In the genomic region with DNA sequence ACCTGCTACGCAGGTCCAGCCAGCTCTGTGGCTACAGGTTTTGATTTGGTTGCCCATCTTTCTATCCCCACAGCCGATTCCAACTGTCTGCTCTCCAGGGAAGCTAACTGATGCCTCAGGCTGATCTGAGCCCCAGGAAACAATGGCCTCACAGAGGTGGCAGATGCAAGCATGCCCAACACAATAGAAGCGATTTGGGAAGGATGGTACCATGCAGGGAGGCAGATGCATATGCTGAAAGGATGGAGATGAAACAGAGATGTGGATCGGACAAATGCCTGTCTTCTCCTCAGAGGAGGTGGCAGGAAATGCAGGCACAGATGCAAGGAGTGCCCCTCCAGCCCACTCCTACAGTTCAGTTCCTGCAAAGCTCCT, we compare ENCODE assay signal across 11 mouse cellular contexts. TPM values are rescaled to one million over a fixed set of nuclear protein-coding genes. Genes with fewer than 3 reads are reported as not detected.
A peak's percentile ranks its signal among the peaks of the same experiment; 100 is the strongest.
DNase-seq lines count a peak whose midpoint lies in the region; ATAC-seq and TF ChIP-seq lines count a peak whose summit lies in the region.
"Had no signal": no experiment of that assay in that cellular context is flagged by ENCODE, and none has a peak within 500 bp of the region (broad histone marks: within the 10 kb centered on the region; RNA-seq: fewer than 3 reads in every experiment).

No protein-coding gene starts in this region.

- peak overlapping the region; percentile 55 for H3K9ac ChIP-seq in hindbrain, embryonic 16.5 days (ENCODE audit: low read depth, low read length)

- no peaks in the 10 kb centered on the region for H3K36me3 ChIP-seq in embryonic facial prominence, embryonic 10.5 days (replicated peaks)
- no peaks in the 10 kb centered on the region for H3K36me3 ChIP-seq in hindbrain, embryonic 16.5 days (ENCODE audit: control insufficient read depth, insufficient read depth, low read length)
- no peaks in the 10 kb centered on the region for H3K36me3 ChIP-seq in limb, embryonic 10.5 days
- H3K36me3 ChIP-seq: G1E had no signal

- no peak for TF ChIP-seq POLR2A in olfactory bulb, adult 2 months (IDR thresholded peaks at IDR 0.05; ENCODE audit: insufficient read depth, low read depth, low read length)

- intact Hi-C loops in gastrocnemius, postnatal 36 days (cut with DNase I) = no loop called here

- TF ChIP-seq CTCF in olfactory bulb, adult 2 months (IDR thresholded peaks at IDR 0.05; ENCODE audit: insufficient read depth, low read depth, low read length) = no peak

- 8% methylated on average over 4 of the region's 4 CpGs for WGBS in embryonic facial prominence, embryonic 10.5 days
- 5% methylated on average over 4 of the region's 4 CpGs for WGBS in hindbrain, embryonic 16.5 days
- 12% methylated on average over 4 of the region's 4 CpGs for WGBS in olfactory bulb, adult 2 months
- WGBS in limb, embryonic 10.5 days = 25% methylated on average over 4 of the region's 4 CpGs

- H3K27me3 ChIP-seq in embryonic facial prominence, embryonic 10.5 days (replicated peaks; ENCODE audit: low read depth, poor library complexity, severe bottlenecking) = peaks cover 34% of the 10 kb centered on the region
- H3K27me3 ChIP-seq in hindbrain, embryonic 16.5 days (replicated peaks; ENCODE audit: control insufficient read depth, insufficient read depth, low read length) = no peaks in the 10 kb centered on the region
- H3K27me3 ChIP-seq in limb, embryonic 10.5 days (ENCODE audit: low read depth, poor library complexity, severe bottlenecking) = peaks cover 25% of the 10 kb centered on the region

- 0 out of 2 replicates have a peak, but pooled peaks have one; percentile 3 for ATAC-seq in hindbrain, embryonic 16.5 days

- peak; percentile 54 for DNase-seq in layer of hippocampus, adult 11-12 months (ENCODE audit: low spot score)
- DNase-seq in layer of hippocampus, adult 18-20 months (ENCODE audit: low spot score in 2 of 2) = no peak
- no peak for DNase-seq in embryonic facial prominence, embryonic 10.5 days (ENCODE audit: low spot score)
- DNase-seq in limb, embryonic 10.5 days (ENCODE audit: low spot score) = no peak
- no peak for DNase-seq in gastrocnemius, postnatal 36 days
- DNase-seq in kidney, postnatal 14 days = no peak

- H3K4me1 ChIP-seq in embryonic facial prominence, embryonic 10.5 days = peaks cover 49% of the 10 kb centered on the region
- peaks cover 43% of the 10 kb centered on the region for H3K4me1 ChIP-seq in hindbrain, embryonic 16.5 days (ENCODE audit: control insufficient read depth, insufficient read depth, low read depth, low read length)
- H3K4me1 ChIP-seq in olfactory bulb, adult 2 months (ENCODE audit: control insufficient read depth, insufficient read depth, low read length) = peaks cover 51% of the 10 kb centered on the region
- H3K4me1 ChIP-seq in limb, embryonic 10.5 days = peaks cover 34% of the 10 kb centered on the region

- peak overlapping the region; percentile 13; the same call in 1 of the 2 replicates for H3K4me3 ChIP-seq in embryonic facial prominence, embryonic 10.5 days
- no peak overlapping the region for H3K4me3 ChIP-seq in hindbrain, embryonic 16.5 days (ENCODE audit: low read length)
- H3K4me3 ChIP-seq in olfactory bulb, adult 2 months (ENCODE audit: insufficient read depth, low read depth, low read length) = no peak overlapping the region
- H3K4me3 ChIP-seq in limb, embryonic 10.5 days = no peak overlapping the region

- no peaks in the 10 kb centered on the region for H3K9me3 ChIP-seq in embryonic facial prominence, embryonic 10.5 days
- H3K9me3 ChIP-seq in hindbrain, embryonic 16.5 days (ENCODE audit: control insufficient read depth, low read length) = no peaks in the 10 kb centered on the region
- H3K9me3 ChIP-seq in limb, embryonic 10.5 days (replicated peaks) = no peaks in the 10 kb centered on the region
- H3K9me3 ChIP-seq: G1E had no signal

- H3K27ac ChIP-seq in embryonic facial prominence, embryonic 10.5 days (replicated peaks) = peak overlapping the region; percentile 45
- peak overlapping the region; percentile 76 for H3K27ac ChIP-seq in hindbrain, embryonic 16.5 days (ENCODE audit: low read depth, low read length)
- H3K27ac ChIP-seq in olfactory bulb, adult 2 months (ENCODE audit: insufficient read depth, low read depth, low read length) = peak overlapping the region; percentile 79
- H3K27ac ChIP-seq in limb, embryonic 10.5 days = no peak overlapping the region

- peak overlapping the region; percentile 44; the same call in 1 of the 2 replicates for H3K4me2 ChIP-seq in hindbrain, embryonic 16.5 days (ENCODE audit: low read length)

RNA-seq across cellular contexts. Expression of gene Ccdc187, which starts 4.5 kb away (rescaled TPM):
- under 1 TPM; 0.63 to 0.82 TPM for total RNA-seq in layer of hippocampus, adult 18-20 months (2021)
- polyA plus RNA-seq in embryonic facial prominence, embryonic 10.5 days (2016; fragmentation: Nextera tagmentation; extraction: Ambion mirVana) = 0.03 and 0.04 TPM in 2 replicates
- polyA plus RNA-seq in hindbrain, embryonic 16.5 days (2015; fragmentation: Nextera tagmentation; extraction: Ambion mirVana) = 0.15 and 0.19 TPM in 2 replicates
- polyA plus RNA-seq in olfactory bulb, adult 2 months (2012; ENCODE audit: insufficient read depth, insufficient read length, low replicate concordance, missing spikeins) = not detected in 2 replicates
- polyA plus RNA-seq in limb, embryonic 10.5 days (2016; fragmentation: Nextera tagmentation; extraction: Ambion mirVana) = 0.01 TPM in 1 of 2 replicates, not detected in the other
- under 1 TPM in 1 of 2 experiments, not detected in 1; 0.03 TPM for total RNA-seq in gastrocnemius, postnatal 36 days (2021)
- total RNA-seq: gastrocnemius, adult 18-20 months had no signal
- polyA plus RNA-seq: G1E; spleen, adult 2 months had no signal

RNA-seq across cellular contexts. Expression of gene Gpsm1, which starts 16.5 kb away (rescaled TPM):
- 10 to 100 TPM; 37.4 to 38.4 TPM for total RNA-seq in layer of hippocampus, adult 18-20 months (2021)
- polyA plus RNA-seq in embryonic facial prominence, embryonic 10.5 days (2016; fragmentation: Nextera tagmentation; extraction: Ambion mirVana) = 96.7 and 97.2 TPM in 2 replicates
- polyA plus RNA-seq in hindbrain, embryonic 16.5 days (2015; fragmentation: Nextera tagmentation; extraction: Ambion mirVana) = 177 and 185 TPM in 2 replicates
- 357 TPM in 1 of 2 replicates, not detected in the other for polyA plus RNA-seq in olfactory bulb, adult 2 months (2012; ENCODE audit: insufficient read depth, insufficient read length, low replicate concordance, missing spikeins)
- 83.6 and 91.4 TPM in 2 replicates for polyA plus RNA-seq in limb, embryonic 10.5 days (2016; fragmentation: Nextera tagmentation; extraction: Ambion mirVana)
- 1 to 10 TPM; 2.1 to 2.9 TPM for total RNA-seq in gastrocnemius, postnatal 36 days (2021)

RNA-seq across cellular contexts. Expression of gene Dnlz, which starts 53.1 kb away (rescaled TPM):
- 10 to 100 TPM; 26.0 to 28.4 TPM for total RNA-seq in layer of hippocampus, adult 18-20 months (2021)
- 31.5 and 32.2 TPM in 2 replicates for polyA plus RNA-seq in embryonic facial prominence, embryonic 10.5 days (2016; fragmentation: Nextera tagmentation; extraction: Ambion mirVana)
- polyA plus RNA-seq in hindbrain, embryonic 16.5 days (2015; fragmentation: Nextera tagmentation; extraction: Ambion mirVana) = 30.1 and 32.6 TPM in 2 replicates
- not detected in 2 replicates for polyA plus RNA-seq in olfactory bulb, adult 2 months (2012; ENCODE audit: insufficient read depth, insufficient read length, low replicate concordance, missing spikeins)
- 33.9 and 36.8 TPM in 2 replicates for polyA plus RNA-seq in limb, embryonic 10.5 days (2016; fragmentation: Nextera tagmentation; extraction: Ambion mirVana)
- total RNA-seq in gastrocnemius, postnatal 36 days (2021) = 10 to 100 TPM; 18.2 to 19.5 TPM

Comparison
In these comparisons a context has a peak if more than half of its experiments do, and no peak if none do; other contexts are left out.
1. RNA of gene Dnlz, which starts 53.1 kb away (polyA plus RNA-seq): 33.9 to 36.8 TPM in limb, embryonic 10.5 days, 31.5 to 32.2 TPM in embryonic facial prominence, embryonic 10.5 days and 30.1 to 32.6 TPM in hindbrain, embryonic 16.5 days; not detected in olfactory bulb, adult 2 months; every median in the first group is over 10 times any median in the second.